Mouse (Mus musculus): ENCODE results near the gene Zfp865.

- TF ChIP-seq CTCF (IDR thresholded peaks at IDR 0.05; ENCODE audit: control insufficient read depth, insufficient read depth, insufficient replicate concordance, low read depth, low read length) = no peak
- TF ChIP-seq POLR2A (IDR thresholded peaks at IDR 0.05; ENCODE audit: control insufficient read depth, low read depth, low read length) = no peak
These were observed 7.3 kb upstream of the Zfp865 start for GRCm38 (mm10) chr7:5012681-5013513.
